Mouse (Mus musculus): ENCODE data around the gene Olfr1322. TPM values are rescaled to one million over a fixed set of nuclear protein-coding genes. Genes with fewer than 3 reads are reported as not detected.

Gene Olfr1322
- 0.11 TPM for polyA plus RNA-seq (2017; shearing (Covaris generic))

DNA sequence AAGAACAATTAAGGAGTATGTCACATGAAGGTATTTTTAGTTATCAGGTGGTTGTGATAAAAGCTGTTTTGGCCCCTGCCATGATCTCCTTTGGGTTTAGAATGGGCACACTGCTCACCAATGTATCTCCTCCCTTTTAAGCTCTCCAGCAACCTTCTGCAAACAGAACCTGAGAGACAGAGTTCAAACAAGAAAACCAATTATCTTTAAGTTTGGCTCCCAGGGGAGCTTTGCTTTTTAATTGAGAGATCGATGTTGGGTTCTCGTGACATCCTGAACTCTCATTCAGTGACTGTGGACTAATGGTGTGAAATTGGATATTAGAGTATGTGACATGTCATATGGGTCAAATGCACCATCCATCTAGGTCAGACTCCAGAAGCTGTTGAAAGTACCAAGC is at the start of gene Olfr1322:
TSS of gene Olfr1322 (minus strand) at position 101 of the 400 bp plus-strand sequence.

Other genes starting within 250 kb of the Olfr1322 start
- gene Olfr1320, start 219.2 kb downstream of the Olfr1322 start, polyA plus RNA-seq (2017; shearing (Covaris generic)), result not detected
- gene Olfr1321, start 156.4 kb downstream of the Olfr1322 start, polyA plus RNA-seq (2017; shearing (Covaris generic)), result not detected
- gene Igsf1, start 93.7 kb downstream of the Olfr1322 start, polyA plus RNA-seq (2017; shearing (Covaris generic)), result not detected
- gene Olfr1323, start 127.9 kb upstream of the Olfr1322 start, polyA plus RNA-seq (2017; shearing (Covaris generic)), result not detected